Mouse (Mus musculus) frontal cortex, postnatal 10 days (tissue): Measurements from ENCODE around the gene Msmo1.
A peak's percentile ranks its signal among the peaks of the same experiment; 100 is the strongest.

ENCODE experiments used
- DNase-seq, 2 experiments: peaks; one replicate each; pipeline ENCODE4 v3.0.0; 2022; ENCODE audit warnings: low spot score in 2 of 2, mixed read lengths in 1 of 2

Msmo1 gene

GRCm38 (mm10) chr8:64733271-64733943, at the start of gene Msmo1:
Gene Msmo1, minus strand, starts transcription at chr8:64733792.
- peak; percentile 97 for DNase-seq

DNA sequence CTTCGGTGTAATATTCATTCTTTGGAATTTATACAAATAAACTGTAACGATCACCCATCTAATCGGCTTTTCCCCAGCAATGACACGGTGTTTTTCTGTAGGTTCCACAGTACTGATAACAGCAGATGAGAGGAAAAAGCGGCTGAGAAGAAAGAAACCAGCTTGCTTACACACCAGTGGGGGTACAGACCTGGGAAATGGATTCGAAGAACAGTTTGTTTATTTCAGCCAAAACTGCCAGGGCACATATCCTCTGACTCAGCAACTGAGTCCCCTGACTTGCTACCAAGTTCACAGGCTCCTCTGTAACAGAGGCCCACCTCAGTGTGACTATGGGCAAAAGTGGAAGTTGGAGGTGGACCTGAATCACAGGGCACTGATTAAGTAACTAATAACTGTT, 48.4 kb upstream of the Msmo1 start:
- DNase-seq = no peak

DNA sequence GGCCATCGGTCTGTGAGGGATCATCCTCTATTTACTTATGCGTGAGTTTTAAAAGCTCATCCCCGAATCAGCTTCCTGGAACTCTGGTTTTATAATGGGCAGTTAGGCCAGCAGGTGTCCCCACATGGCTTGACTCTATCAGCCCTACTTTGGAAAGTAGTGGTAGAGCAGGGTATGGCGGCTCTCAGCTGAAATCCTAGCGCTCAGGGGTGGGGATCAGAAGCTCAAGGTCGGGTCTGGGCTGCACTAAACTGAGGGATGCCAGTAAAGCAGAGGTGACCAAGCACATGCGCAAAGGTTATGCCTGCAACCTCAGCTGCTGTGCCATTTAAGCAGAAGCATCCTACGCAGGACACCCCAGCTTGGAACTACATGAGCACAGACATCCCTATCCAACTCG, 44.3 kb upstream of the Msmo1 start:
- no peak for DNase-seq

DNA sequence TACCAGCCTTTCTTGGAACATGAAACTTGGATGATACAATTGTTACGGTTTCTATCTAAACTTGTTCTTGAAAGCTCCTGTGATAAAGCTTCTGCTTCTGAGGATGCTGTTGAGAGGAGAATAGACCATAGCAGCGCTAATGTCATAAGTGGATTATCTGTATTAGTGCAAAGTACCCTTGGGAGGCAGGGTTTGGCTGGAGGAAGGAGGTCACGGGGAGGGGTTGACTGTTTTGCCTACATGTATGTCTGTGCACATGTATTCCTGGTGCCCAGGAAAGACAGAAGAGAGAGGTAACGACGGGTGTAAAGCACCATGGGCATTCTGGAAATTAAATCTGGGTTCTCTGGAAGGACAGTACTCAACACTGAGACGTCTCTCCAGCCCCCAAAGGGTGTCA, 40.5 kb upstream of the Msmo1 start:
- DNase-seq = no peak

DNA sequence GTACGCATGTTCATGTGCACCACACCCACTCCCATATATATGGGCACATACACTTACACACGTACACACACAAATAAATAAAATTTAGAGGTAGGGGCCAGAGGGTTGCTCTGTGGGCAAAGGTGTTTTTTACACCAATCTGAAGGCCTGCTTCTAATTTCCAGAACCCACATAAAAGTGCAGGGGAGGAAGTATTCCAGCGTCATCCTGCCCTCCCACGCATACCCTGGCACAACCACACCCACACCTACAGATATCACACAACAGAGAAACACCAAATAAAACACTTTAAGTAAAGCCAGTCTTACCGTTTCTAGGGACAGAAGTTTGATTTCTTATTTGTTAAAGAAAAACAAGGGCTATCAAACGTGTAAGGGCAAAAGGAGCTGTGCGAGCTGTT, 37.2 kb upstream of the Msmo1 start:
- DNase-seq = no peak

GRCm38 (mm10) chr8:64769586-64769985, 36.0 kb upstream of the Msmo1 start:
- DNase-seq = no peak

- DNase-seq = no peak
Observed at GRCm38 (mm10) chr8:64768645-64769044, 35.1 kb upstream of the Msmo1 start.

- DNase-seq = no peak
Observed at GRCm38 (mm10) chr8:64767047-64767446, 33.5 kb upstream of the Msmo1 start.

DNA sequence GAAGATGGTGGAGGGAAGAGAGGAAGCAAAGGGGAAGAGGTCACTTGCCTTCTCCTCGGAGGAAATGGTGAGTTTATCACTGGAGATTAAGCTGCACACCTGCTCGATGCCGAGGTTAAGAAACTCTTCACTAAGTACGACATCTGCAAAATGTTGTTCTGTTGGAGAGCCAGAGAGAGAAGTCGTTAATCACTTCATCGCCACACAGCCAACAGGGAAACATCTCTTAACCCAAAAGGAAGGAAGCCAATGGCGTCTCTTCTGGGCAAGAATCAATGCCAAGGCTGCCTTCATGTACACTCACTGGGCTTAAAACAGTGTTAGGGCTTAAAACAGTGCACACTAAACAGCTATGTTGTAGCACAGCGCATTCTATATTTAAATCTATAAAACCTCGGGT, 30.5 kb upstream of the Msmo1 start:
- DNase-seq = no peak

DNA sequence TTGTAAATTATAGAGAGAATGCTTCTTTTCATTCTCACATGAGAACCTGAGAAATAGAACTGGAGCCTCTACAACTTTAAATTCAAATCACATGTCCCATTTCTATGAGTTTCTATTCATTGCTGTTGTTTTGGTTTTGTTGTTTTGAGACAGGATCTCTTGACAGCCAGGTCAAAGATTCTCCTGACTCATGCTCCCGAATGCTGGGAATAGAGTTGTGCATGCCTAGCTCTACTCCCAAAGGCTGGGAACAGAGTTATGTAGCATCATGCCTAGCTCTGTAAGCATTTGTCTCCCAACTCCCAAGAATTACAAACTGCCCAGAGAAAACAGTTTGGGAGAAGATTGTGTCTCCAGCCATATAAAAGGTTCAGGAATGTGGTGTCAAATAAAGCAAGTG, 29.2 kb upstream of the Msmo1 start:
- DNase-seq = no peak

DNA sequence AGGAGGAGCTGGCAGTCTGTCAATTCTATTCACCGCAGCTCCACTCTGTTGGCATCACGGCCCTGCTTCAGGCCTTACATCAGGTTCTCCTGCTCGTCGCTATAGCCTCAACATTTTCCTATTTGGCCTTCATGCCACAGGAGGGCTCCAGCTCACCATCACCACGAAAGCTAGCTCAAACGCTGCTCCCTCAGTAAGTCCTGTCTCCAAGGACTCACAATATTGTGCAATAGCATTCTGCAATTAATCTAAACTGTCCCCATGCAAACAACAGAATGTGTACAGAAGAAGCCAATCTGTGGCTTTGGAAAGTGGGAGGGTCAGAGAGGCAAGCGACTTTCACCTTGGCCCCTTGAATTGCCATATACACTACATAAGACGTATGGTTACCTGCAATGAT, 27.8 kb upstream of the Msmo1 start:
- DNase-seq = no peak

GRCm38 (mm10) chr8:64757956-64758355, 24.4 kb upstream of the Msmo1 start:
- DNase-seq = no peak

- no peak for DNase-seq
Observed at GRCm38 (mm10) chr8:64746215-64747058, 12.8 kb upstream of the Msmo1 start.

DNA sequence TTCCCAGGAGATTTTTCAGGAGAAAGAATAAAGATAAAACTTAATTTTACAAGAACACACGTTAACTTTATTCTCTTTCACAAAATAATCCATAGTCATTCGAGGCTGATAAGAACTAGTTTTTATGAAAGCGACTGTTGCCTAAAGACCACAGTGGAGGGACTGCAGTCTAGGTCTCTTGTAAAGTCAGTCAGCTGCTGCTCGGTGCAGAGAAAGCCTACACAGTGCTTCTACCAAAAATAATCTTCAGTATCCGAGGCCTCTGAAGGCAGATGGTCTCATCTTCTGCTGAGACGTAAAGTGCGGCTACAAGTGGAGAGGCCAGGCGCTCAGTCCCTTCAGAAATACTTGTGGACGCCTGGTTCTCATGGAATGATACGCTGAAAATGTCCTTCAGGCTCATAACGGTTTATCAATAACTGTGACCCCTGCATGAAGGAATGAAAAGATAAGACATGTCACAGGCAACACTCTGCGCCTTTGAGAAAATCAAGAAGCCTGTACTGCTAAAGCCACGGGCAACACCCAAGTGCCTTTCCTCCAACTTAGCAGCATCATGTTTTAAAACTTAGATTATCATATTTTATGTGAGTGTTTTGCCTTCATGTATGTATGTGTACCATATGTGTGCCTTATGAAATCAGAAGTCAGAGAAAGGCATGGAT, 7.1 kb upstream of the Msmo1 start:
- DNase-seq = no peak

DNA sequence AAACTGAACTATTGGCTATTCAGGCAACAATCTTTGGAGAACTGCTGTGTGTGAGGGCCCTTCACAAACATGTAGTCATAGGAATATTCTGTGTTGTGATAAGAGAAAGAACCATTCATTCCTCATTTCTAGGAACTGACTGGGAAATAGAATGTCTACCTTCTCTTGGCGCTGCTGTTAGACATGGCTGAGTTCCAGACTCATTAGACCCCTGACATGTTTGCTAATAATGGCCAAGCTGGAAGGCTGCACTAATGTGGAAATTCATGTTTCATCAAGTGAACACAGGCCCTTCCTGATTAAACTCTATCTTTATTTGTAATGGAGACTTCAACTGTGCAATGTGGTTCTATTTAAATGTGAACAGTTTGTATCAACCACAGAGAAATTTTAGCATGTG, 5.3 kb upstream of the Msmo1 start:
- DNase-seq = no peak

DNA sequence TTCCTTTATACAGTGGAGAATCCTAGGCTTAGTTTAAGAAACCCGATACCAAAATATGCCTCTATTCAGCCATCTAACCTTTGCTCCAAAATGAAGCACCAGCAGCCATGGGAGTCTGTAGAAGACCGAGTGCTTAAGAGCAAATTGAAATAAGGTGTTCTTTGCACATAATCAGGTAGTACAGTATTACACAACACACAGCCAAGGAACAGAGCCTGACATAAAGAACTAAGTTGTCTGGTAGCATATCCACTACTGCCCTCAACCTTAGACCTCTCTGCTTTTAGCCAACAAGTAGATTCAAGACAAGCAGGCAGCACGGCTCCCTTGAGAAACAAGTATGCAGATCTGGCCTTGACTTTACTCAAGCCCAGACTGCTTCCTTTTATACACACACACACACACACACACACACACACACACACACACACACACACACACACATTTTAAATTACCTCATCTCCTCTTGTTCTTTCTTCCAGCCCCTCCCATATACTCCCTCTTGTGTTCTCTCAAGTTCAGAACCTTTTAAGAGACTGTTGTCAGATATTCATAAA, 3.3 kb upstream of the Msmo1 start:
- DNase-seq = no peak

DNA sequence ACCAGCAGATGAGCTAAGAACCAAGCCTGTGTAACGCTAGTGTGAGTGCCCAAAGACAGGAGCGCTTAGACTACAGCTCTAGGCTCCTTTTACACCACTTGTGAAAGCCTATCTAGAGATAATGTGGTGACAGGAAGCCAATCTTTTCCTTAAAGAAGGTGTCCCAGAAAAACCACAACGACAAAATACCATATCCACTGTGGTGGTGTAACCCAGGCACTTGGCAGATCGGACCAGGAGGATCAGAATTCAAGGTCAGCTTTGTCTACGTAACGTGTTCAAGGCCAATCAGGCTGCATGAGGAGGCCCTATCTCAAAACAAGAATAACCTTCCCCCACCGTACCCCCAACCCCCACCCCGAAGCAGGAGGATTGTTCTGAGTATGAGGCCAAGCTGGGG, 1.6 kb upstream of the Msmo1 start:
- no peak for DNase-seq

DNA sequence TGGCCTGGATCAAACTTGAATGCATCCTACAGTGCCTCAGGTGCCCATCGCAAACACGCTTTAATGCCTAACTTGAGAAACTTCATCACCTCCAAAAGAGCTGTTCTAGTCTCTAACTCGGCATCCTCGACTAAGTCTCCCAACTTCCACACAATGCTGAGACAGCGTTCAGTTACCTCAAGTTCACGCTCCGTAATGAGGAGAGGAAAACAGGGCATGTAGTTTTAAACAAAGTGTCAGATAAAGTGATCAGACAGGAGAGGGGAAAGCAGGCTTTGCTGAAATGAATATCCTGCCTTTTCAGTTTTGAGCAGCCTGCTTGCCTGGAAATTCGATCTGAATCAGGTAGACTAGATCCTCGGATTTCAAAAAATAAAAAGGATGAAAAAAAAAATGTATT, 996 bp downstream of the Msmo1 start:
- no peak for DNase-seq

DNA sequence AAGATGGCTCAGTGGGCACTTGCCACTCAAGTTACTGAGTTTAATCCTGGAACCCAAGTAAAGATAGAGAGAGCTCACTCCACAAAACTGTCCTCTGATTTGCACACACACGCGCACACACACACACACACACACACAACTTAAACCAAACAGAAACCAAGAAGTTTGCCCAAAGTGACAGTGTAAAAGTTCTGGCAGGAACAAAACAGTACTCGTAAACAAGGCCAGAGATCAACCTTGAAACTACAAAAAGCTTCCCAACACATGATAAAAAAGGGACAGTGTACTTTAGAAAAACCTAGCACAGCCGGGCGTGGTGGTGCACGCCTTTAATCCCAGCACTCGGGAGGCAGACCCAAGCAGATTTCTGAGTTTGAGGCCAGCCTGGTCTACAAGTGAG, 5.4 kb downstream of the Msmo1 start:
- DNase-seq = no peak

DNA sequence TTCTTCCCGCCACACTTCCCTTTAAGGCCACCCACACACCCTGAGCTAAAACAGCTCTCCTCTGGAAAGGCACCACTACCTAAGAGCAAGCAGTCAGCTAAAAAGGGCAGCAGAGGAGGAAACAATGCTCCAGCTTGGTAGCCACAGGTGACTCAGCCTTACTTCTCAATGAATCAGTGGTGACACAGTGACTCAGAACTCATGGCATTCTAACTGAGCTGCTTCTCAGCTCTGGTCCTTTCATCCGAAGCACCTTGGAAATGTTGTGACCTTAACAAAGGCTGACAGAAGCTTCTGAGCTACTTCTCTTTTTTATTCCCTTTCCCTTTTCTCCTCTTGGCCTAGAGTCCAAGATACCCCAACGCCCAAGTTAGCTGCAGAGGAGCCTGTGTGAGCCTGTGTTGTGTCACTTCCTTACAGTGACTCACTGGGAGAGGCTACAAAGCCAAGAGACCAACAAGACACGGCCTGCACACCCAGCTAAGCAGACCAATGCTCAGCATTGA, 7.3 kb downstream of the Msmo1 start:
- DNase-seq = no peak

DNA sequence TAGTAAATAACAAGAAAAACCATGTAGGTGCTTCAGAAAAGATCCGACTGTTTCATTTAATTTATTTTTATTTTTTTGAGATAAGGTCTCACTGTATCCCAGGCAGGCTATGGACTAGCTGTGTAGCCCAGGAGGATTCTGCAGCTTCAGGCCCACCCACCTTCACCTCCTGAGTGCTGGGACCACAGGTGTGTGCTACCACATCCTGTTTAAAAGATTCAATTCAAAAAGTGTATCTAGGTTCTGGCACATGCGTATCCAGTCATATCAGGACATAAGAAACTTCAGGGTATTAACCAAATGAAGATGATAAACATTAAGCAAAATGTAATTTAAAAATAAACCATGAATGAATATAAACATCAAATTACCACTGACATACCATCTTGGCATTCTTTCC, 10.4 kb downstream of the Msmo1 start:
- DNase-seq = no peak

DNA sequence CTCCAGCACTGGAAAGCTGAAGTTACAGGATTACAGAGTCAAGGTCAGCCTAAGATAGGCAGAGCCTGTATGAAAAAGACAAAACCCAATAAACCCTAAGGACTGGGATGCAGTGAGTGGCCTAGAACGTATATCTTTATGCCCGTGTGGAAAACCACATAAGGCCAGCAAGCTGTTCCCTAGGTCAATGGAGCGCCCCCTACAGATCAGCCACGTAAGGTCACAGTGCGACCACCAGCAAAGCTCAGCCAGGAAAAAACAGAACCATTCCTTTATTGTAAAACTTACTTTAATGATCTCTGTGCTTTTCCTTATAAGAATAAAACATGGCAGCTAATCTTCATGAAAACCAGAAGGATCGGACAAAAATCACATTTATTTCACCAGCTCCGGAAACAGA, 15.7 kb downstream of the Msmo1 start:
- DNase-seq = no peak
